Mouse (Mus musculus): ENCODE measurements around the gene Smr2. TPM values are rescaled to one million over a fixed set of nuclear protein-coding genes. Genes with fewer than 3 reads are reported as not detected.
"Not testable (repeated sequence)": the region's sequence is repeated elsewhere in the genome, so short reads cannot be mapped to it uniquely, and the experiment has no call there.

The Smr2 gene
- not detected in 2 replicates for polyA plus RNA-seq (2012; rRNA removed)

DNA sequence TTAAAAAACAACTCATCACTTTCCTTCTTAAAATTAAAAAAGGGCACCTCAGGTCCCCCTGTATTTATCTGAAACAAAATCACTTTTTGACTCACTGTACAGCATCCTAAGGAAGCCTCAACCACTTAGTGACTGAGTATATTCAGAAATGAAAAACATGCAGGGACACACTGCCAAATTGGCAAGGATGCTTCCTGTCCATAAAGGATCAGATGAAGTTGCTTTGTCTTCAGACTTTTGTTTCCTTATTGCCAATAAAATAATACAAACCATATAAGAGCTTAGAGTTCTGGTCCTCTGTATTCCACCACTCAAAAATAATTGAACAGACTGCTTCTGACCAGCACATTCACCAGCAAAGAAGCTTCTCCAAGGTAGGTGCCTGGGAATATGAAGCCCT, at the start of gene Smr2:
Gene Smr2 (plus strand): TSS at position 301 of the 400 bp plus-strand sequence.
- not testable (repeated sequence) for H3K4me1 ChIP-seq (ENCODE audit: control insufficient read depth, insufficient read depth, low read length); H3K27ac ChIP-seq (ENCODE audit: insufficient read depth, low read length); H3K4me3 ChIP-seq (ENCODE audit: insufficient read depth, low read length)

- H3K27ac ChIP-seq (ENCODE audit: insufficient read depth, low read length) = no peak within 1 kb of the TSS
- no peak within 1 kb of the TSS for H3K4me3 ChIP-seq (ENCODE audit: insufficient read depth, low read length)
- no peak for TF ChIP-seq CTCF (IDR thresholded peaks at IDR 0.05; ENCODE audit: extremely low read depth, insufficient read depth, low read length)
- no peak for TF ChIP-seq POLR2A (IDR thresholded peaks at IDR 0.05; ENCODE audit: extremely low read depth, insufficient read depth, low read length)
- no peaks in the 10 kb centered on the region for H3K4me1 ChIP-seq (ENCODE audit: control insufficient read depth, insufficient read depth, low read length)
Observed at GRCm38 (mm10) chr5:88111430-88111829, 25.1 kb downstream of the Smr2 start, which contains the start of gene Gm11116. Gene Gm11116, minus strand, starts transcription at chr5:88111530.

DNA sequence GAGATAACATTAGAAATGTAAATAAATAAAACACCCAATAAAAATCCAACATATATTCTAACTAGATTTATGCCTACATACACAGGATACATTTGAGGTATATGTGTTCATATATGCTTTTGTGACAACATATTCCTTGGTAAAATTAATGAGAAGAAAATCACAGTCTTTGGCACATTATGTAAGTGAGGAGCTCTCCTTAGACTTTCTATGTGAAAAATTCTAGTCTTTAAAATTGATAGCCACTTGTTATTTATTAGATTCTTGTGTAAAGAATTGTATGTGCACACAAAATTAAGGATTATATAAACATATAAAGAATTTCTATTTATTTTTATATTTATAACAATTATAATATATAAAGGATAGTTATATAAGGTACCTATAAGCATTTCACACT, 67.6 kb downstream of the Smr2 start, which contains the start of gene Gm11115:
Gene Gm11115 (minus strand): TSS at position 101 of the 400 bp plus-strand sequence.
- no peak within 1 kb of the TSS for H3K4me3 ChIP-seq (ENCODE audit: insufficient read depth, low read length)
- H3K27ac ChIP-seq (ENCODE audit: insufficient read depth, low read length) = no peak within 1 kb of the TSS
- TF ChIP-seq CTCF (IDR thresholded peaks at IDR 0.05; ENCODE audit: extremely low read depth, insufficient read depth, low read length) (no peak), POLR2A (IDR thresholded peaks at IDR 0.05; ENCODE audit: extremely low read depth, insufficient read depth, low read length) (no peak)
- H3K4me1 ChIP-seq (ENCODE audit: control insufficient read depth, insufficient read depth, low read length) = no peaks in the 10 kb centered on the region

Other genes with a start within 250 kb of the Smr2 start
- not detected in 2 replicates for gene Odam, start 201.5 kb upstream of the Smr2 start, polyA plus RNA-seq (2012; rRNA removed)
- not detected in 2 replicates for gene Csn3, start 161.0 kb upstream of the Smr2 start, polyA plus RNA-seq (2012; rRNA removed)
- not detected in 2 replicates for gene 2310003L06Rik, start 117.1 kb upstream of the Smr2 start, polyA plus RNA-seq (2012; rRNA removed)
- gene Gm28434, start 117.0 kb upstream of the Smr2 start, polyA plus RNA-seq (2012; rRNA removed) = not detected in 2 replicates
- gene Cabs1, start 107.1 kb upstream of the Smr2 start, polyA plus RNA-seq (2012; rRNA removed) = not detected in 2 replicates
- gene Smr3a, start 84.0 kb upstream of the Smr2 start, polyA plus RNA-seq (2012; rRNA removed) = not detected in 2 replicates
- gene Gm11116, start 25.0 kb downstream of the Smr2 start, polyA plus RNA-seq (2012; rRNA removed) = not detected in 2 replicates
- not detected in 2 replicates for gene Gm11115, start 67.5 kb downstream of the Smr2 start, polyA plus RNA-seq (2012; rRNA removed)
- not detected in 2 replicates for gene Gm7714, start 182.4 kb downstream of the Smr2 start, polyA plus RNA-seq (2012; rRNA removed)
- gene Prol1, start 230.8 kb downstream of the Smr2 start, polyA plus RNA-seq (2012; rRNA removed) = not detected in 2 replicates